Mouse (Mus musculus): ENCODE data around the gene Dct. TPM values are rescaled to one million over a fixed set of nuclear protein-coding genes. Genes with fewer than 3 reads are reported as not detected.

Gene Dct
- polyA plus RNA-seq, 1 experiment from 2014 or later: 2.2 TPM

GRCm38 (mm10) chr14:118069439-118070079 is 17.5 kb upstream of the Dct start:
- Histone ChIP-seq H3K27me3 (no peaks in the 10 kb centered on the region), H3K4me2 (replicated peaks) (no peak overlapping the region), H3K9me3 (no peaks in the 10 kb centered on the region), H3K4me1 (no peaks in the 10 kb centered on the region), H3K4me3 (no peak overlapping the region), H3K9ac (no peak overlapping the region), H3K27ac (no peak overlapping the region), H3K36me3 (no peaks in the 10 kb centered on the region)
- WGBS: 80% methylated on average over 12 of the region's 12 CpGs
- ATAC-seq (ENCODE audit: low FRiP score, low read depth): no peak

GRCm38 (mm10) chr14:118061766-118062432 is 9.9 kb upstream of the Dct start:
- H3K4me2 ChIP-seq (replicated peaks): no peak overlapping the region
- no peaks in the 10 kb centered on the region for H3K4me1 ChIP-seq
- no peak overlapping the region for H3K4me3 ChIP-seq
- H3K27me3 ChIP-seq: no peaks in the 10 kb centered on the region
- WGBS: 80% methylated on average over 7 of the region's 7 CpGs
- no peak overlapping the region for H3K27ac ChIP-seq
- H3K36me3 ChIP-seq: no peaks in the 10 kb centered on the region
- no peak overlapping the region for H3K9ac ChIP-seq
- H3K9me3 ChIP-seq: no peaks in the 10 kb centered on the region
- no peak for ATAC-seq (ENCODE audit: low FRiP score, low read depth)

GRCm38 (mm10) chr14:118058581-118058886 is 6.5 kb upstream of the Dct start:
- WGBS: 65% methylated on average over 4 of the region's 4 CpGs

GRCm38 (mm10) chr14:118057696-118058580 is 5.9 kb upstream of the Dct start:
- Histone ChIP-seq H3K4me2 (replicated peaks) (no peak overlapping the region), H3K9ac (no peak overlapping the region), H3K9me3 (no peaks in the 10 kb centered on the region), H3K4me1 (no peaks in the 10 kb centered on the region), H3K27me3 (no peaks in the 10 kb centered on the region), H3K4me3 (no peak overlapping the region), H3K27ac (no peak overlapping the region), H3K36me3 (no peaks in the 10 kb centered on the region)
- ATAC-seq (ENCODE audit: low FRiP score, low read depth): no peak
- WGBS: 74% methylated on average over 25 of the region's 25 CpGs

More at GRCm38 (mm10) chr14:118058581-118058886, 6.5 kb upstream of the Dct start:
- H3K4me1 ChIP-seq: no peaks in the 10 kb centered on the region
- no peaks in the 10 kb centered on the region for H3K27me3 ChIP-seq
- H3K9ac ChIP-seq: no peak overlapping the region
- H3K36me3 ChIP-seq: no peaks in the 10 kb centered on the region
- ATAC-seq (ENCODE audit: low FRiP score, low read depth): no peak
- no peak overlapping the region for H3K27ac ChIP-seq
- H3K9me3 ChIP-seq: no peaks in the 10 kb centered on the region
- H3K4me2 ChIP-seq (replicated peaks): no peak overlapping the region
- H3K4me3 ChIP-seq: no peak overlapping the region

- Histone ChIP-seq H3K4me3 (no peak overlapping the region), H3K4me1 (peaks cover 16% of the 10 kb centered on the region), H3K9me3 (no peaks in the 10 kb centered on the region), H3K36me3 (no peaks in the 10 kb centered on the region), H3K27ac (no peak overlapping the region), H3K4me2 (replicated peaks) (no peak overlapping the region), H3K27me3 (no peaks in the 10 kb centered on the region), H3K9ac (no peak overlapping the region)
- no peak for ATAC-seq (ENCODE audit: low FRiP score, low read depth)
- WGBS: 66% methylated on average over 11 of the region's 11 CpGs
These were observed 726 bp upstream of the Dct start for GRCm38 (mm10) chr14:118052770-118053169.

- Histone ChIP-seq H3K9me3 (no peaks in the 10 kb centered on the region), H3K4me1 (peaks cover 16% of the 10 kb centered on the region), H3K4me2 (replicated peaks) (no peak overlapping the region), H3K36me3 (no peaks in the 10 kb centered on the region), H3K9ac (no peak overlapping the region), H3K4me3 (no peak overlapping the region), H3K27me3 (no peaks in the 10 kb centered on the region), H3K27ac (no peak overlapping the region)
- ATAC-seq (ENCODE audit: low FRiP score, low read depth): no peak
- WGBS: 50% methylated on average over 11 of the region's 11 CpGs
These were observed 648 bp downstream of the Dct start for GRCm38 (mm10) chr14:118051396-118051795.

GRCm38 (mm10) chr14:118050990-118051389 is 1.1 kb downstream of the Dct start:
- no peak overlapping the region for H3K4me3 ChIP-seq
- H3K27me3 ChIP-seq: no peaks in the 10 kb centered on the region
- no peak overlapping the region for H3K27ac ChIP-seq
- no peaks in the 10 kb centered on the region for H3K9me3 ChIP-seq
- no peaks in the 10 kb centered on the region for H3K36me3 ChIP-seq
- H3K4me1 ChIP-seq: peaks cover 16% of the 10 kb centered on the region
- no peak overlapping the region for H3K4me2 ChIP-seq (replicated peaks)
- ATAC-seq (ENCODE audit: low FRiP score, low read depth): no peak
- WGBS: 76% methylated on average over 12 of the region's 12 CpGs
- no peak overlapping the region for H3K9ac ChIP-seq

GRCm38 (mm10) chr14:118050431-118050830 is 1.6 kb downstream of the Dct start:
- no peaks in the 10 kb centered on the region for H3K36me3 ChIP-seq
- H3K4me2 ChIP-seq (replicated peaks): no peak overlapping the region
- no peak for ATAC-seq (ENCODE audit: low FRiP score, low read depth)
- H3K4me3 ChIP-seq: no peak overlapping the region
- no peak overlapping the region for H3K27ac ChIP-seq
- no peak overlapping the region for H3K9ac ChIP-seq
- H3K27me3 ChIP-seq: no peaks in the 10 kb centered on the region
- peaks cover 16% of the 10 kb centered on the region for H3K4me1 ChIP-seq
- H3K9me3 ChIP-seq: no peaks in the 10 kb centered on the region
- WGBS: 82% methylated on average over 10 of the region's 10 CpGs

- 64% methylated on average over 12 of the region's 12 CpGs for WGBS
- Histone ChIP-seq H3K4me1 (peaks cover 16% of the 10 kb centered on the region), H3K36me3 (no peaks in the 10 kb centered on the region), H3K4me2 (replicated peaks) (no peak overlapping the region), H3K9ac (no peak overlapping the region), H3K4me3 (no peak overlapping the region), H3K27me3 (no peaks in the 10 kb centered on the region), H3K27ac (no peak overlapping the region), H3K9me3 (no peaks in the 10 kb centered on the region)
- no peak for ATAC-seq (ENCODE audit: low FRiP score, low read depth)
These were observed 2.3 kb downstream of the Dct start for GRCm38 (mm10) chr14:118049648-118050238.

GRCm38 (mm10) chr14:118042963-118043362 is 9.1 kb downstream of the Dct start:
- no peak overlapping the region for H3K4me2 ChIP-seq (replicated peaks)
- H3K4me1 ChIP-seq: no peaks in the 10 kb centered on the region
- H3K4me3 ChIP-seq: no peak overlapping the region
- no peaks in the 10 kb centered on the region for H3K9me3 ChIP-seq
- H3K9ac ChIP-seq: no peak overlapping the region
- ATAC-seq (ENCODE audit: low FRiP score, low read depth): no peak
- H3K27me3 ChIP-seq: no peaks in the 10 kb centered on the region
- no peak overlapping the region for H3K27ac ChIP-seq
- WGBS: 80% methylated on average over 17 of the region's 17 CpGs
- no peaks in the 10 kb centered on the region for H3K36me3 ChIP-seq

- Histone ChIP-seq H3K36me3 (no peaks in the 10 kb centered on the region), H3K27ac (no peak overlapping the region), H3K27me3 (no peaks in the 10 kb centered on the region), H3K4me3 (no peak overlapping the region), H3K4me1 (no peaks in the 10 kb centered on the region), H3K4me2 (replicated peaks) (no peak overlapping the region), H3K9me3 (no peaks in the 10 kb centered on the region), H3K9ac (no peak overlapping the region)
- ATAC-seq (ENCODE audit: low FRiP score, low read depth): no peak
- WGBS: 72% methylated on average over 18 of the region's 18 CpGs
These were observed 9.8 kb downstream of the Dct start for GRCm38 (mm10) chr14:118042066-118042762.
